Mouse (Mus musculus) neural tube, embryonic 12.5 days (tissue): ENCODE measurements at regions not wholly inside any gene's neighbourhood (a gene's known extent, or its start where the extent isn't known, plus 50 kb on each side); places are given as distances from the start of the nearest gene placed in this dataset.

ENCODE experiments used
- ATAC-seq: fragments of 200-750 bp; cut with Nextera tagmentation; 2 replicates; pipeline ENCODE4 v1.8.0; 2017; ENCODE audit warnings: low read depth, mild to moderate bottlenecking, moderate TSS enrichment, moderate library complexity; ENCODE audit not compliant: low FRiP score
- H3K27ac ChIP-seq: fragments of 300-500 bp; sonication (generic); 2 replicates; pipeline ENCODE4 v1.5.1; 2016
- H3K27me3 ChIP-seq: fragments of 300-500 bp; sonication (generic); replicated peaks from 2 replicates; pipeline ENCODE4 v1.6.1; 2016; ENCODE audit warnings: mild to moderate bottlenecking
- H3K36me3 ChIP-seq: fragments of 300-500 bp; sonication (generic); 2 replicates; pipeline ENCODE4 v1.6.1; 2016; ENCODE audit warnings: mild to moderate bottlenecking
- H3K4me1 ChIP-seq: fragments of 300-500 bp; sonication (generic); 2 replicates; pipeline ENCODE4 v1.6.1; 2016
- H3K4me2 ChIP-seq: fragments of 300-500 bp; sonication (generic); replicated peaks from 2 replicates; pipeline ENCODE4 v1.6.1; 2016; ENCODE audit warnings: mild to moderate bottlenecking
- H3K4me3 ChIP-seq: fragments of 300-500 bp; sonication (generic); 2 replicates; pipeline ENCODE4 v1.5.1; 2016
- H3K9ac ChIP-seq: fragments of 300-500 bp; sonication (generic); 2 replicates; pipeline ENCODE4 v1.6.1; 2016; ENCODE audit warnings: mild to moderate bottlenecking
- H3K9me3 ChIP-seq: fragments of 300-500 bp; sonication (generic); 2 replicates; pipeline ENCODE4 v1.6.1; 2016; ENCODE audit warnings: mild to moderate bottlenecking
- WGBS: fragments of 180-500 bp; shearing (Covaris S2); methylation state at CpG from one replicate; pipeline ENCODE4 v1.1.7; 2016; 5-methylcytosine and 5-hydroxymethylcytosine counted together

DNA sequence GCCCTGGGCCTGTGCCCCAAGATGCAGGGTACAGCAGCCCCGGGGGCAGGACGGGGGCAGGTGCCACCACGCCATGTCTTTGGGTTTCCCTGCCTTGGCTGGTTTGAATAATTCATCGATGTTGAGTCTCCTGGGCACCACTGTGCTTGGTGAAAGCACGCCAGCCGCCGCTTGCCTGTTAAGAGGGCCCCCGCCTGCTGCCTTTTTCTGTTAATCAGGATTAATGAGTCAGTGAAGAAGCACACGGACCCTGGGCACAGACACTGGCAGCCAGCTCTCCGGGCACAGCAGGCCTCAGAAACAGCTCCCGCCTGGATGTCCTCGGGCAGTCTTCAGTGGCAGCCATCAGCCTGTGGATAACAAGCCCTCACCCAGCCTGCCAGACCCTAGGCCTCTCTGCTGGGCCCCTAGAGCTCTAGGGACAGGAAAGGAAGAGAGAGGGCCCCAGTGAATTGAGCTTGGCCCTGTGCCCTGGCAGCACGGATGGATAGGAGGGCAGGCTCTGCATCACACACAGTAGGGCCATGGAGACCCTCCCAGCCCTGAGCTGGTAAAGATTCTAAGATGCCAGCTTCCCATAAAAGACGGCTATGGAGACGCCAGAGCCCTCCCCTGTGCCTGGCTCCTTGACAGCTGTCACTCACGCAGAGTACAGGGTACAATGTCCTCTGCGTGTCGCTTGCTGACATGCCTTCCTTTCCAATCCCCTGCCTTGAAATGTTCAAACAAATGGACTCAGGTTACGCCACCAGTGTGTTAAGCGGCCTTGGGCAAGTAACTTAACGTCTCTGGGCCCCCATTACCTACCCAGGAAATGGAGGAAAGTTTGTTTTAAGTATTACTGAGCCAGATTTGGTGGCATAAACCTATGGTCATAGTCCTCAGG lies 118.4 kb downstream of the Cryba4 start:
- no peak overlapping the region for H3K9ac ChIP-seq
- H3K4me3 ChIP-seq: no peak overlapping the region
- no peaks in the 10 kb centered on the region for H3K36me3 ChIP-seq
- H3K27ac ChIP-seq: peak overlapping the region; percentile 28; the same call in 1 of the 2 replicates
- WGBS: 56% methylated on average over 21 of the region's 21 CpGs
- peaks cover 22% of the 10 kb centered on the region for H3K4me1 ChIP-seq
- no peaks in the 10 kb centered on the region for H3K9me3 ChIP-seq
- 0 out of 2 replicates have a peak, but pooled peaks cover 7% of the 10 kb centered on the region for H3K27me3 ChIP-seq
- ATAC-seq: peak; percentile 81
- 0 out of 2 replicates have a peak overlapping the region, but pooled peaks have one; percentile 10 for H3K4me2 ChIP-seq

GRCm38 (mm10) chr5:112136646-112137045 lies 115.7 kb downstream of the Cryba4 start:
- Histone ChIP-seq H3K4me2 (no peak overlapping the region), H3K27me3 (0 out of 2 replicates have a peak, but pooled peaks cover 7% of the 10 kb centered on the region), H3K9ac (no peak overlapping the region), H3K36me3 (no peaks in the 10 kb centered on the region), H3K9me3 (no peaks in the 10 kb centered on the region), H3K4me3 (no peak overlapping the region), H3K4me1 (peaks cover 26% of the 10 kb centered on the region), H3K27ac (no peak overlapping the region)
- 30% methylated on average over 10 of the region's 14 CpGs for WGBS
- ATAC-seq: no peak

DNA sequence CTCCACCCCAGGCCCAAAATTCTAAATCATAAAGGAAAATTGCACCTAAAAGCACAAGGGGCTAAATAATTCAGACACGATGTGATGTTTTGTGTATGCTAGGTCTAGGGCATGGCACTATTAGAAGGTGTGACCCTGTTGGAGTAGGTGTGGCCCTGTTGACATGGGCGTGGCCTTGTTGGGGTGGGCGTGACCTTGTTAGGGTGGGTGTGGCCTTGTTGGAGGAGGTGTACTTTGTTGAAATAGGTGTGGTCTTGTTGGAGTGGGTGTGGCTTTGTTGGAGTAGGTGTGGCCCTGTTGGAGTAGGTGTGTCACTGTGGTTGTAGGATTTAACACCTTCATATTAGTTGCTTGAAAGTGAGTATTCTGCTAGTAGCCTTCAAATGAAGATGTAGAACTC lies 114.1 kb downstream of the Cryba4 start:
- Histone ChIP-seq H3K27me3 (0 out of 2 replicates have a peak, but pooled peaks cover 10% of the 10 kb centered on the region), H3K9ac (no peak overlapping the region), H3K4me1 (peaks cover 26% of the 10 kb centered on the region), H3K36me3 (no peaks in the 10 kb centered on the region), H3K4me3 (no peak overlapping the region), H3K9me3 (no peaks in the 10 kb centered on the region), H3K27ac (no peak overlapping the region), H3K4me2 (no peak overlapping the region)
- ATAC-seq: no peak
- WGBS: 80% methylated on average over 3 of the region's 3 CpGs

GRCm38 (mm10) chr5:112142731-112143130 lies 109.6 kb downstream of the Cryba4 start:
- WGBS: 91% methylated on average over 3 of the region's 3 CpGs
- Histone ChIP-seq H3K4me2 (no peak overlapping the region), H3K27ac (no peak overlapping the region), H3K27me3 (0 out of 2 replicates have a peak, but pooled peaks cover 6% of the 10 kb centered on the region), H3K9ac (no peak overlapping the region), H3K4me3 (no peak overlapping the region), H3K9me3 (no peaks in the 10 kb centered on the region), H3K4me1 (peaks cover 4% of the 10 kb centered on the region; the same call in 1 of the 2 replicates), H3K36me3 (no peaks in the 10 kb centered on the region)
- no peak for ATAC-seq

- H3K9ac ChIP-seq: no peak overlapping the region
- H3K9me3 ChIP-seq: no peaks in the 10 kb centered on the region
- 0 out of 2 replicates have a peak, but pooled peaks cover 3% of the 10 kb centered on the region for H3K27me3 ChIP-seq
- peaks cover 4% of the 10 kb centered on the region; the same call in 1 of the 2 replicates for H3K4me1 ChIP-seq
- no peak overlapping the region for H3K4me2 ChIP-seq
- no peak for ATAC-seq
- no peak overlapping the region for H3K27ac ChIP-seq
- 52% methylated on average over 16 of the region's 16 CpGs for WGBS
- no peaks in the 10 kb centered on the region for H3K36me3 ChIP-seq
- H3K4me3 ChIP-seq: no peak overlapping the region
Observed at GRCm38 (mm10) chr5:112143993-112144621, 108.2 kb downstream of the Cryba4 start.

- H3K9me3 ChIP-seq: no peaks in the 10 kb centered on the region
- peak overlapping the region; percentile 17; the same call in 1 of the 2 replicates for H3K4me3 ChIP-seq
- no peaks in the 10 kb centered on the region for H3K36me3 ChIP-seq
- H3K9ac ChIP-seq: peak overlapping the region; percentile 6; the same call in 1 of the 2 replicates
- WGBS: under 1% methylated on average over 39 of the region's 39 CpGs
- H3K27ac ChIP-seq: no peak overlapping the region
- peaks cover 7% of the 10 kb centered on the region for H3K4me1 ChIP-seq
- H3K27me3 ChIP-seq: peaks cover 15% of the 10 kb centered on the region
- H3K4me2 ChIP-seq: peak overlapping the region; percentile 51
- ATAC-seq: peak; percentile 94
Observed at GRCm38 (mm10) chr5:112153675-112154085, 98.6 kb downstream of the Cryba4 start.

DNA sequence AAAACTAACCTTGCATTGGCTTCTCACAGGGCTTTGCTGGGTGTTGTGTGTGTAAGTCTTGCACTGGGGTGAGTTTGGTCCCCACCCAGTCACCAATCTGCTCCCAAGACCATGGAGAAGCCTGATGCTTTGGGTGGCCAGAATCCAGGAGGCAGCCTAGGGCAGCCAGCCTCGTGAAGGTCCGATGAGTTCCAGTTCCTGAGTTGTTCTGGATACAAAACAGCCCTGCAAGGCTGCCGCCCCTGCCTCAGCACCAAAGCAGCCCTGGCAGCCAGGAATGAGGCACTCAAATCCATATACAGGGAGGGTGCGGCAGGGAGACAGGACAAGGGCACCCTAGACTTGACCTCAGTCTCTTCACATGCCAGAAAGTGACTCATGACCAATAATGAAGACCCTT lies 97.7 kb downstream of the Cryba4 start:
- no peak overlapping the region for H3K4me3 ChIP-seq
- no peaks in the 10 kb centered on the region for H3K36me3 ChIP-seq
- H3K27me3 ChIP-seq: peaks cover 15% of the 10 kb centered on the region
- no peak overlapping the region for H3K27ac ChIP-seq
- H3K4me1 ChIP-seq: peaks cover 7% of the 10 kb centered on the region
- WGBS: 71% methylated on average over 4 of the region's 4 CpGs
- no peak overlapping the region for H3K9ac ChIP-seq
- no peak for ATAC-seq
- no peak overlapping the region for H3K4me2 ChIP-seq
- H3K9me3 ChIP-seq: no peaks in the 10 kb centered on the region

GRCm38 (mm10) chr5:112155051-112155450 lies 97.3 kb downstream of the Cryba4 start:
- 74% methylated on average over 6 of the region's 6 CpGs for WGBS
- ATAC-seq: no peak
- Histone ChIP-seq H3K9me3 (no peaks in the 10 kb centered on the region), H3K4me1 (peaks cover 7% of the 10 kb centered on the region), H3K9ac (no peak overlapping the region), H3K27ac (no peak overlapping the region), H3K27me3 (peaks cover 15% of the 10 kb centered on the region), H3K4me2 (no peak overlapping the region), H3K36me3 (no peaks in the 10 kb centered on the region), H3K4me3 (no peak overlapping the region)

DNA sequence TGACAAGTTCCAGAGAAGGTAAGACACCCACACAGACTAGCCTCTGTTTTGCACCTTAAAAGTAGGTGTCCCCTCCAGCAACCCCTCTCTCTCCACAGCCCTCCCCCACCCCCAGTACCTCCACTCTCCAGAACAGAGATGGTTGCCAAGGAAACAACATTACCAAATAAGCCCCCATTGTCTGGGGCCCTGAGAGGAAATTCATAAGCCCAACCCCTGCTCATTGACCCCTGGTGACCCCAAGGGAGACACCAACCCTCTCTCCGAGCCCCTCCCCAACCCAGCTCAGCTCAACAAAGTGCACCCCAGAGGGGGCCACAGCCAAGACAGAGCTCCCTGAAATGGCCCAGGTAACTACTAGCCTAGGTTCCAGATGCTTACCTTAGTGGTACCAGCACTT lies 96.3 kb downstream of the Cryba4 start:
- peaks cover 7% of the 10 kb centered on the region for H3K4me1 ChIP-seq
- WGBS: 15% methylated on average over 1 of the region's 1 CpGs
- H3K4me2 ChIP-seq: no peak overlapping the region
- no peak for ATAC-seq
- H3K27ac ChIP-seq: no peak overlapping the region
- H3K36me3 ChIP-seq: no peaks in the 10 kb centered on the region
- H3K4me3 ChIP-seq: no peak overlapping the region
- H3K27me3 ChIP-seq: peaks cover 15% of the 10 kb centered on the region
- H3K9me3 ChIP-seq: no peaks in the 10 kb centered on the region
- H3K9ac ChIP-seq: no peak overlapping the region

- no peaks in the 10 kb centered on the region for H3K36me3 ChIP-seq
- no peak overlapping the region for H3K4me2 ChIP-seq
- H3K4me1 ChIP-seq: peaks cover 2% of the 10 kb centered on the region; the same call in 1 of the 2 replicates
- 73% methylated on average over 11 of the region's 11 CpGs for WGBS
- H3K9me3 ChIP-seq: no peaks in the 10 kb centered on the region
- no peak overlapping the region for H3K4me3 ChIP-seq
- no peak overlapping the region for H3K9ac ChIP-seq
- no peak overlapping the region; the same call in 1 of the 2 replicates for H3K27ac ChIP-seq
- no peak for ATAC-seq
- H3K27me3 ChIP-seq: peaks cover 6% of the 10 kb centered on the region; the same call in 1 of the 2 replicates
Observed at GRCm38 (mm10) chr5:112166410-112167175, 85.7 kb downstream of the Cryba4 start.

- Histone ChIP-seq H3K27me3 (0 out of 2 replicates have a peak, but pooled peaks cover 2% of the 10 kb centered on the region), H3K9me3 (no peaks in the 10 kb centered on the region), H3K27ac (no peak overlapping the region), H3K4me3 (no peak overlapping the region), H3K4me1 (peaks cover 2% of the 10 kb centered on the region; the same call in 1 of the 2 replicates), H3K4me2 (no peak overlapping the region), H3K9ac (no peak overlapping the region), H3K36me3 (no peaks in the 10 kb centered on the region)
- no peak for ATAC-seq
- 45% methylated on average over 10 of the region's 10 CpGs for WGBS
Observed at GRCm38 (mm10) chr5:112167790-112168189, 84.5 kb downstream of the Cryba4 start.
